Mouse (Mus musculus) olfactory bulb, adult 2 months (tissue): ENCODE data around the gene Coro7.

ENCODE experiments used
- CTCF ChIP-seq: fragments of 200-500 bp; IDR thresholded peaks from 2 replicates; pipeline ENCODE4 v1.5.1; 2012; ENCODE audit warnings: low read depth, mild to moderate bottlenecking, low read length, moderate library complexity; ENCODE audit not compliant: insufficient read depth
- POLR2A ChIP-seq: fragments of 200-500 bp; IDR thresholded peaks from 2 replicates; pipeline ENCODE4 v1.6.1; 2012; ENCODE audit warnings: mild to moderate bottlenecking, low read depth, low read length, moderate library complexity; ENCODE audit not compliant: insufficient read depth

GRCm38 (mm10) chr16:4651081-4651480 is 28.5 kb downstream of the Coro7 start:
- TF ChIP-seq CTCF (no peak), POLR2A (no peak)
